Mouse (Mus musculus): ENCODE results near the gene Magt1. TPM values are rescaled to one million over a fixed set of nuclear protein-coding genes. Genes with fewer than 3 reads are reported as not detected.

The Magt1 gene
- total and polyA plus RNA-seq, 3 experiments: 48.5 to 78.4 (median 55.1) TPM

GRCm38 (mm10) chrX:105927941-105928860 is 83.5 kb downstream of the Magt1 start:
- in situ Hi-C loops (cut with MboI; ENCODE audit: low pct_ligation_motif_present, low pct_unique_long_range_greater_than_20kb, low sequenced_read_pairs): loop anchor here (10.0 kb wide), 1 partner anchor 87 kb away; the partner anchor contains the start of genes Cox7b and Magt1
- Histone ChIP-seq H3K9ac (ENCODE audit: insufficient read depth, low read depth) (peak overlapping the region; percentile 98), H3K36me3 (replicated peaks in 1 of 2; ENCODE audit: control insufficient read depth in 1 of 2, insufficient read depth in 1 of 2, low read length in 1 of 2) (peaks cover 0 to 14% of the 10 kb centered on the region in 2 experiments), H3K27me3 (replicated peaks) (no peaks in the 10 kb centered on the region), H3K27ac (ENCODE audit: insufficient read depth, low read depth) (peak overlapping the region; percentile 90), H3K9me3 (replicated peaks; ENCODE audit: low read length) (no peaks in the 10 kb centered on the region), H3K4me2 (ENCODE audit: insufficient read depth, low read depth, poor library complexity, severe bottlenecking) (peak overlapping the region; percentile 56), H3K79me2 (replicated peaks; ENCODE audit: control insufficient read depth, extremely low read depth, insufficient read depth, poor library complexity, severe bottlenecking) (peaks cover 47% of the 10 kb centered on the region), H3K4me3 (replicated peaks in 1 of 3; ENCODE audit: low read depth in 2 of 3, low read length in 2 of 3, poor library complexity in 1 of 3) (peak overlapping the region; percentile 70 to 97 (median 80)), H3K4me1 (ENCODE audit: control insufficient read depth in 1 of 2, insufficient read depth in 2 of 2) (peaks cover 0 to 10% of the 10 kb centered on the region in 2 experiments; a peak in 1 of 4 replicates)
- TF ChIP-seq CHD2 (IDR thresholded peaks at IDR 0.05; ENCODE audit: low read length) (peak; percentile 56; the same call in 1 of the 2 replicates), POLR2A (IDR thresholded peaks at IDR 0.05; ENCODE audit: low read depth, low read length) (0 out of 2 replicates have a peak, but pooled peaks have one; percentile 9), SIN3A (IDR thresholded peaks at IDR 0.05; ENCODE audit: low read length) (no peak; the same call in 1 of the 2 replicates)
- dilution Hi-C loops (cut with MboI; ENCODE audit: extremely low pct_ligation_motif_present, extremely low pct_unique_long_range_greater_than_20kb, low sequenced_read_pairs): no loop called here
- DNase-seq (ENCODE audit: extremely low read depth): peak; percentile 26

- in situ Hi-C loops (cut with MboI; ENCODE audit: low pct_ligation_motif_present, low pct_unique_long_range_greater_than_20kb, low sequenced_read_pairs): loop anchor here (10.0 kb wide), 1 partner anchor 89 kb away; the partner anchor contains the start of genes Cox7b and Magt1
- H3K4me3 ChIP-seq (replicated peaks in 1 of 3; ENCODE audit: low read depth in 2 of 3, low read length in 2 of 3, poor library complexity in 1 of 3): peak overlapping the region in 1 of 3 experiments; percentile 61
- peaks cover 64% of the 10 kb centered on the region for H3K79me2 ChIP-seq (replicated peaks; ENCODE audit: control insufficient read depth, extremely low read depth, insufficient read depth, poor library complexity, severe bottlenecking)
- peak overlapping the region; percentile 39 for H3K4me2 ChIP-seq (ENCODE audit: insufficient read depth, low read depth, poor library complexity, severe bottlenecking)
- no peak overlapping the region for H3K27ac ChIP-seq (ENCODE audit: insufficient read depth, low read depth)
- dilution Hi-C loops (cut with MboI; ENCODE audit: extremely low pct_ligation_motif_present, extremely low pct_unique_long_range_greater_than_20kb, low sequenced_read_pairs): no loop called here
- peaks cover 0 to 10% of the 10 kb centered on the region in 2 experiments; a peak in 1 of 4 replicates for H3K4me1 ChIP-seq (ENCODE audit: control insufficient read depth in 1 of 2, insufficient read depth in 2 of 2)
- no peaks in the 10 kb centered on the region for H3K27me3 ChIP-seq (replicated peaks)
- TF ChIP-seq ZKSCAN1 (IDR thresholded peaks at IDR 0.05; ENCODE audit: borderline replicate concordance, low read depth, low read length) (no peak), MAX (IDR thresholded peaks at IDR 0.05; ENCODE audit: low read length) (peak; percentile 43), ELF1 (IDR thresholded peaks at IDR 0.05; ENCODE audit: low read depth, low read length) (no peak), E2F4 (IDR thresholded peaks at IDR 0.05; ENCODE audit: insufficient replicate concordance, low read depth, low read length) (no peak), MAZ (IDR thresholded peaks at IDR 0.05; ENCODE audit: low read depth, low read length) (no peak), CHD1 (IDR thresholded peaks at IDR 0.05; ENCODE audit: low read depth, low read length) (no peak), SMC3 (IDR thresholded peaks at IDR 0.05; ENCODE audit: low read depth, low read length) (no peak), GABPA (IDR thresholded peaks at IDR 0.05; ENCODE audit: insufficient replicate concordance, low read depth, low read length) (no peak), MXI1 (IDR thresholded peaks at IDR 0.05; ENCODE audit: low read depth, low read length) (peak; percentile 50; the same call in 1 of the 2 replicates), TCF12 (IDR thresholded peaks at IDR 0.05; ENCODE audit: low read depth, low read length) (no peak), JUND (conservative IDR thresholded peaks at IDR 0.05; ENCODE audit: low read depth, low read length) (no peak), ZMIZ1 (IDR thresholded peaks at IDR 0.05; ENCODE audit: low read depth, low read length) (no peak), PAX5 (IDR thresholded peaks at IDR 0.05; ENCODE audit: low read length) (no peak), EP300 (IDR thresholded peaks at IDR 0.05; ENCODE audit: low read length) (no peak), UBTF (IDR thresholded peaks at IDR 0.05; ENCODE audit: low read depth, low read length) (no peak), MAFK (IDR thresholded peaks at IDR 0.05; ENCODE audit: insufficient replicate concordance, low read length) (no peak), RAD21 (IDR thresholded peaks at IDR 0.05; ENCODE audit: low read depth, low read length) (no peak), BHLHE40 (IDR thresholded peaks at IDR 0.05; ENCODE audit: low read depth, low read length) (no peak), IRF4 (IDR thresholded peaks at IDR 0.05; ENCODE audit: low read depth, low read length) (no peak), MYC (IDR thresholded peaks at IDR 0.05; ENCODE audit: low read depth, low read length) (0 out of 2 replicates have a peak, but pooled peaks have one; percentile 44), ETS1 (conservative IDR thresholded peaks at IDR 0.05; ENCODE audit: low read depth, low read length) (no peak)
- H3K9me3 ChIP-seq (replicated peaks; ENCODE audit: low read length): no peaks in the 10 kb centered on the region
- H3K9ac ChIP-seq (ENCODE audit: insufficient read depth, low read depth): no peak overlapping the region; the same call in 1 of the 2 replicates
- peaks cover 0 to 14% of the 10 kb centered on the region in 2 experiments for H3K36me3 ChIP-seq (replicated peaks in 1 of 2; ENCODE audit: control insufficient read depth in 1 of 2, insufficient read depth in 1 of 2, low read length in 1 of 2)
- DNase-seq (ENCODE audit: extremely low read depth): peak; percentile 30
These were observed 85.5 kb downstream of the Magt1 start for GRCm38 (mm10) chrX:105926121-105926735.
